ENCODE assay signal across 7 mouse cellular contexts in the genomic region with DNA sequence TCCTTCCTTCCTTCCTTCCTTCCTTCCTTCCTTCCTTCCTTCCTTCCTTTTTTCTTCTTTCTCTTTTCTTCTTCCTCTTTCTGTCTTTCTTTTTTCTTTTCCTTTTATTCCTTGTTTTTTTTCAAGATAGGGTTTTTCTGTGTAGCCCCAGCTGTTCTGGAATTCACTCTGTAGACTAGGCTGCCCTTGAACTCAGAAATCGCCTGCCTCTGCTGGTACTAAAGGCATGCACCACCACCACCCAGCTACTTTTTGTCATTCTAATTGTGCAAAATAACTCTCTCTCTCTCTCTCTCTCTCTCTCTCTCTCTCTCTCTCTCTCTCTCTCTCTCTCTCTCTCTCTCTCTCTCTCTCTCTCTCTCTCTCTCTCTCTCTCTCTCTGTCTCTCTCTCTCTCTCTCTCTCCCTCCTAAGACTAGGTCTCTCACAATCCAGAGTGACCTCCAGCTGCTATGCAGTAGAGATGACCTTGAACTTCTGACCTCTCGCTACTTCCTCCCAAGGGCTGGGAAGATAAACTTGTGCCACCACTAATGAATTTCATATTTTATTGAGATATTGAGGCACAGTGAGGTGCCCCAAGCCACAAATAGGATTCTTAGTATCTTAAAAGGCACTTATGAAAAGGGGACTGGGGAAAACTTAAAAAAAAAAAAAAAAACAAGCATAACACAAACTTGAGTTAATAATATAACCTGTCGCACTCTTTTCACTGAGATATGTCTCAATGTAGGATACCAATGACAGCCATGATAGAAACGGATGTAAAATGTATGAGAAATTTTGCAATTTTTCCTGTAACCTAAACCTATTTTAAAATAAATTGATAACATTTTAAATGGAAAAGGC. TPM values are rescaled to one million over a fixed set of nuclear protein-coding genes. Genes with fewer than 3 reads are reported as not detected.
DNase-seq lines count a peak whose midpoint lies in the region; ATAC-seq and TF ChIP-seq lines count a peak whose summit lies in the region.

No protein-coding gene starts in this region.

- H3K27ac ChIP-seq in neural tube, embryonic 11.5 days (ENCODE audit: low read depth, low read length) = no peak overlapping the region
- H3K27ac ChIP-seq in forebrain, embryonic 10.5 days = peak overlapping the region; percentile 93; the same call in 1 of the 2 replicates
- H3K27ac ChIP-seq in liver, embryonic 13.5 days = peak overlapping the region; percentile 98
- no peak overlapping the region for H3K27ac ChIP-seq in thymus, adult 2 months (ENCODE audit: control insufficient read depth, insufficient read depth, low read length)

- no peak for DNase-seq in neural tube, embryonic 11.5 days (ENCODE audit: low spot score)
- DNase-seq in neural tube, embryonic 10.5 days (ENCODE audit: extremely low spot score, low spot score) = no peak
- DNase-seq in forebrain, embryonic 10.5 days (ENCODE audit: extremely low spot score, low spot score) = no peak
- DNase-seq in liver, embryonic 13.5 days = no peak
- DNase-seq in adrenal gland, adult 18-20 months (ENCODE audit: low spot score in 2 of 2) = no peak
- no peak for DNase-seq in thymus, adult 2 months
- no peak for DNase-seq in frontal cortex, adult 2 months (ENCODE audit: extremely low spot score in 1 of 2, low spot score in 1 of 2)

- H3K4me3 ChIP-seq in neural tube, embryonic 11.5 days (ENCODE audit: low read depth, low read length) = peak overlapping the region; percentile 66; the same call in 1 of the 2 replicates
- H3K4me3 ChIP-seq in forebrain, embryonic 10.5 days = peak overlapping the region; percentile 77
- peak overlapping the region; percentile 93 for H3K4me3 ChIP-seq in liver, embryonic 13.5 days (replicated peaks)
- H3K4me3 ChIP-seq in thymus, adult 2 months (ENCODE audit: control insufficient read depth, insufficient read depth, low read length) = no peak overlapping the region

- H3K4me1 ChIP-seq in neural tube, embryonic 11.5 days (ENCODE audit: control insufficient read depth, insufficient read depth, low read length) = peaks cover 7% of the 10 kb centered on the region
- H3K4me1 ChIP-seq in forebrain, embryonic 10.5 days = peaks cover 31% of the 10 kb centered on the region
- H3K4me1 ChIP-seq in liver, embryonic 13.5 days (replicated peaks) = peaks cover 51% of the 10 kb centered on the region
- H3K4me1 ChIP-seq in thymus, adult 2 months (replicated peaks; ENCODE audit: control insufficient read depth, insufficient read depth, low read length) = peaks cover 15% of the 10 kb centered on the region

- no peak for ATAC-seq in neural tube, embryonic 11.5 days (ENCODE audit: insufficient read depth, low FRiP score, low TSS enrichment)
- ATAC-seq in liver, embryonic 13.5 days (ENCODE audit: low read depth) = no peak

- 63% methylated on average over 4 of the region's 4 CpGs for WGBS in neural tube, embryonic 11.5 days
- WGBS in forebrain, embryonic 10.5 days = 65% methylated on average over 4 of the region's 4 CpGs
- WGBS in liver, embryonic 13.5 days (ENCODE audit: insufficient replicate concordance) = 54% methylated on average over 4 of the region's 4 CpGs
- 87% methylated on average over 4 of the region's 4 CpGs for WGBS in thymus, adult 2 months

- H3K4me2 ChIP-seq in neural tube, embryonic 11.5 days (ENCODE audit: low read depth) = no peak overlapping the region
- peak overlapping the region; percentile 73 for H3K4me2 ChIP-seq in liver, embryonic 13.5 days

- no peaks in the 10 kb centered on the region for H3K27me3 ChIP-seq in neural tube, embryonic 11.5 days (ENCODE audit: control insufficient read depth, insufficient read depth, low read length)
- H3K27me3 ChIP-seq in forebrain, embryonic 10.5 days (ENCODE audit: poor library complexity, severe bottlenecking) = no peaks in the 10 kb centered on the region
- no peaks in the 10 kb centered on the region for H3K27me3 ChIP-seq in liver, embryonic 13.5 days
- H3K27me3 ChIP-seq in thymus, adult 2 months (ENCODE audit: control insufficient read depth, insufficient read depth, low read length) = no peaks in the 10 kb centered on the region

- no peaks in the 10 kb centered on the region for H3K36me3 ChIP-seq in neural tube, embryonic 11.5 days (ENCODE audit: control insufficient read depth, insufficient read depth, low read length)
- no peaks in the 10 kb centered on the region for H3K36me3 ChIP-seq in forebrain, embryonic 10.5 days (replicated peaks)
- no peaks in the 10 kb centered on the region for H3K36me3 ChIP-seq in liver, embryonic 13.5 days
- H3K36me3 ChIP-seq in thymus, adult 2 months (ENCODE audit: control insufficient read depth, insufficient read depth, low read length) = no peaks in the 10 kb centered on the region

- TF ChIP-seq POLR2A in thymus, adult 2 months (IDR thresholded peaks at IDR 0.05; ENCODE audit: control insufficient read depth, extremely low read depth, insufficient read depth, low read length, poor library complexity) = no peak

- H3K9ac ChIP-seq in neural tube, embryonic 11.5 days (ENCODE audit: low read length) = no peak overlapping the region
- peak overlapping the region; percentile 95 for H3K9ac ChIP-seq in liver, embryonic 13.5 days

- H3K9me3 ChIP-seq in neural tube, embryonic 11.5 days (ENCODE audit: control insufficient read depth, low read length) = no peaks in the 10 kb centered on the region
- H3K9me3 ChIP-seq in forebrain, embryonic 10.5 days = no peaks in the 10 kb centered on the region
- no peaks in the 10 kb centered on the region for H3K9me3 ChIP-seq in liver, embryonic 13.5 days (replicated peaks)

- no peak for TF ChIP-seq CTCF in thymus, adult 2 months (IDR thresholded peaks at IDR 0.05; ENCODE audit: borderline replicate concordance, control insufficient read depth, extremely low read depth, insufficient read depth, low read length, poor library complexity)

RNA-seq across cellular contexts. Expression of gene Med21, which starts 7.4 kb away (rescaled TPM):
- 124 and 125 TPM in 2 replicates for polyA plus RNA-seq in neural tube, embryonic 11.5 days (2014; fragmentation: Nextera tagmentation; extraction: Ambion mirVana)
- 128 and 133 TPM in 2 replicates for polyA plus RNA-seq in forebrain, embryonic 10.5 days (2016; fragmentation: Nextera tagmentation; extraction: Ambion mirVana)
- polyA plus RNA-seq in liver, embryonic 13.5 days (2015; fragmentation: Nextera tagmentation; extraction: Ambion mirVana) = 68.3 and 74.2 TPM in 2 replicates
- total RNA-seq in adrenal gland, adult 18-20 months (2021) = 10 to 100 TPM; 66.4 to 67.1 TPM
- polyA plus RNA-seq in thymus, adult 2 months (2012; rRNA removed) = 35.4 and 38.8 TPM in 2 replicates
- polyA plus RNA-seq in frontal cortex, adult 2 months (2012; rRNA removed) = 65.5 and 68.3 TPM in 2 replicates

RNA-seq across cellular contexts. Expression of gene Tm7sf3, which starts 7.6 kb away (rescaled TPM):
- 26.7 and 27.3 TPM in 2 replicates for polyA plus RNA-seq in neural tube, embryonic 11.5 days (2014; fragmentation: Nextera tagmentation; extraction: Ambion mirVana)
- polyA plus RNA-seq in forebrain, embryonic 10.5 days (2016; fragmentation: Nextera tagmentation; extraction: Ambion mirVana) = 25.7 and 28.0 TPM in 2 replicates
- polyA plus RNA-seq in liver, embryonic 13.5 days (2015; fragmentation: Nextera tagmentation; extraction: Ambion mirVana) = 32.7 and 36.3 TPM in 2 replicates
- total RNA-seq in adrenal gland, adult 18-20 months (2021) = 10 to 100 TPM; 30.2 to 33.3 TPM
- 8.4 and 9.6 TPM in 2 replicates for polyA plus RNA-seq in thymus, adult 2 months (2012; rRNA removed)
- polyA plus RNA-seq in frontal cortex, adult 2 months (2012; rRNA removed) = 27.6 and 29.3 TPM in 2 replicates

RNA-seq across cellular contexts. Expression of gene Ints13, which starts 57.3 kb away (rescaled TPM):
- polyA plus RNA-seq in neural tube, embryonic 11.5 days (2014; fragmentation: Nextera tagmentation; extraction: Ambion mirVana) = 79.3 and 86.6 TPM in 2 replicates
- polyA plus RNA-seq in forebrain, embryonic 10.5 days (2016; fragmentation: Nextera tagmentation; extraction: Ambion mirVana) = 92.7 and 94.3 TPM in 2 replicates
- polyA plus RNA-seq in liver, embryonic 13.5 days (2015; fragmentation: Nextera tagmentation; extraction: Ambion mirVana) = 39.4 and 54.8 TPM in 2 replicates
- 10 to 100 TPM; 35.7 to 36.0 TPM for total RNA-seq in adrenal gland, adult 18-20 months (2021)
- 37.3 and 44.0 TPM in 2 replicates for polyA plus RNA-seq in thymus, adult 2 months (2012; rRNA removed)
- 83.2 and 87.5 TPM in 2 replicates for polyA plus RNA-seq in frontal cortex, adult 2 months (2012; rRNA removed)

RNA-seq across cellular contexts. Expression of gene Fgfr1op2, which starts 58.0 kb away (rescaled TPM):
- 78.2 and 82.7 TPM in 2 replicates for polyA plus RNA-seq in neural tube, embryonic 11.5 days (2014; fragmentation: Nextera tagmentation; extraction: Ambion mirVana)
- 81.8 and 82.8 TPM in 2 replicates for polyA plus RNA-seq in forebrain, embryonic 10.5 days (2016; fragmentation: Nextera tagmentation; extraction: Ambion mirVana)
- 89.1 and 99.7 TPM in 2 replicates for polyA plus RNA-seq in liver, embryonic 13.5 days (2015; fragmentation: Nextera tagmentation; extraction: Ambion mirVana)
- total RNA-seq in adrenal gland, adult 18-20 months (2021) = 100 to 1,000 TPM in 1 of 2 experiments, 10 to 100 TPM in 1; 91.3 to 103 TPM
- polyA plus RNA-seq in thymus, adult 2 months (2012; rRNA removed) = 156 and 184 TPM in 2 replicates
- polyA plus RNA-seq in frontal cortex, adult 2 months (2012; rRNA removed) = 74.8 and 75.5 TPM in 2 replicates

Comparison
In these comparisons a context has a peak if more than half of its experiments do, and no peak if none do; other contexts are left out.
1. H3K27ac ChIP-seq: peak in forebrain, embryonic 10.5 days (single experiment) and liver, embryonic 13.5 days (single experiment); none in neural tube, embryonic 11.5 days (single experiment) and thymus, adult 2 months (single experiment).